ENCODE assay signal across 9 mouse cellular contexts in genomic region chr2:181384919-181385391, GRCm38 (mm10). TPM values are rescaled to one million over a fixed set of nuclear protein-coding genes. Genes with fewer than 3 reads are reported as not detected.
DNase-seq lines count a peak whose midpoint lies in the region; ATAC-seq lines count a peak whose summit lies in the region.
"Had no signal": no experiment of that assay in that cellular context is flagged by ENCODE, and none has a peak within 500 bp of the region (broad histone marks: within the 10 kb centered on the region; RNA-seq: fewer than 3 reads in every experiment).

No protein-coding gene starts in this region.

- peaks cover 77% of the 10 kb centered on the region for H3K36me3 ChIP-seq in heart, embryonic 12.5 days
- H3K36me3 ChIP-seq in embryonic facial prominence, embryonic 14.5 days (ENCODE audit: control insufficient read depth, insufficient read depth, low read length) = peaks cover 48% of the 10 kb centered on the region

- H3K4me2 ChIP-seq in heart, embryonic 12.5 days = no peak overlapping the region
- H3K4me2 ChIP-seq in embryonic facial prominence, embryonic 14.5 days (ENCODE audit: low read depth, low read length) = no peak overlapping the region
- H3K4me2 ChIP-seq: limb, embryonic 13.5 days had no signal

- H3K27ac ChIP-seq in heart, embryonic 12.5 days (ENCODE audit: poor library complexity, severe bottlenecking) = no peak overlapping the region
- H3K27ac ChIP-seq in embryonic facial prominence, embryonic 14.5 days (replicated peaks; ENCODE audit: low read depth, low read length) = peak overlapping the region; percentile 28; the same call in 1 of the 2 replicates
- H3K27ac ChIP-seq: limb, embryonic 13.5 days had no signal

- peak; percentile 79 to 85 for DNase-seq in heart, adult 18-20 months
- peak; percentile 56 for DNase-seq in Muller cell, postnatal 12 days (ENCODE audit: inconsistent ontology term)
- DNase-seq in embryonic facial prominence, embryonic 14.5 days (ENCODE audit: low spot score) = peak; percentile 63
- peak; percentile 48 for DNase-seq in kidney, postnatal 14 days
- peak; percentile 44 for DNase-seq in ovary, postnatal 36 days (ENCODE audit: low spot score)

- no peak overlapping the region for H3K9ac ChIP-seq in heart, embryonic 12.5 days
- H3K9ac ChIP-seq in embryonic facial prominence, embryonic 14.5 days (ENCODE audit: low read depth, low read length) = no peak overlapping the region
- H3K9ac ChIP-seq: limb, embryonic 13.5 days had no signal

- WGBS in heart, embryonic 12.5 days = 91% methylated on average over 4 of the region's 4 CpGs
- WGBS in embryonic facial prominence, embryonic 14.5 days = 78% methylated on average over 4 of the region's 4 CpGs

- ATAC-seq in heart, embryonic 12.5 days (ENCODE audit: insufficient number of reproducible peaks, low FRiP score) = no peak
- peak; percentile 66 for ATAC-seq in embryonic facial prominence, embryonic 14.5 days (ENCODE audit: low read depth)
- no peak for ATAC-seq in granulocyte monocyte progenitor cell, adult 5-6 weeks (replicated peaks; ENCODE audit: poor library complexity, severe bottlenecking)
- ATAC-seq in monocyte, adult 5-6 weeks (replicated peaks; ENCODE audit: insufficient number of reproducible peaks, low FRiP score, low TSS enrichment, poor library complexity, severe bottlenecking) = no peak

- H3K4me3 ChIP-seq in heart, embryonic 12.5 days = no peak overlapping the region
- H3K4me3 ChIP-seq in embryonic facial prominence, embryonic 14.5 days (ENCODE audit: low read depth, low read length) = no peak overlapping the region
- H3K4me3 ChIP-seq: limb, embryonic 13.5 days had no signal

- H3K27me3 ChIP-seq in heart, embryonic 12.5 days (replicated peaks) = no peaks in the 10 kb centered on the region
- no peaks in the 10 kb centered on the region for H3K27me3 ChIP-seq in embryonic facial prominence, embryonic 14.5 days (replicated peaks; ENCODE audit: control insufficient read depth, insufficient read depth, low read length)
- H3K27me3 ChIP-seq: limb, embryonic 13.5 days had no signal

- H3K4me1 ChIP-seq in heart, embryonic 12.5 days (replicated peaks) = no peaks in the 10 kb centered on the region
- H3K4me1 ChIP-seq in embryonic facial prominence, embryonic 14.5 days (ENCODE audit: control insufficient read depth, insufficient read depth, low read length) = no peaks in the 10 kb centered on the region
- H3K4me1 ChIP-seq: limb, embryonic 13.5 days had no signal

- H3K9me3 ChIP-seq in heart, embryonic 12.5 days (replicated peaks) = no peaks in the 10 kb centered on the region
- no peaks in the 10 kb centered on the region for H3K9me3 ChIP-seq in embryonic facial prominence, embryonic 14.5 days (ENCODE audit: control insufficient read depth, low read length)
- H3K9me3 ChIP-seq: limb, embryonic 13.5 days had no signal

RNA-seq across cellular contexts. Expression of gene Lime1, which starts 5.1 kb away (rescaled TPM):
- 1 to 10 TPM; 3.3 to 6.3 TPM for total RNA-seq in heart, adult 18-20 months (2021)
- polyA plus RNA-seq in heart, embryonic 12.5 days (2016; fragmentation: Nextera tagmentation; extraction: Ambion mirVana) = 16.2 and 16.9 TPM in 2 replicates
- polyA plus RNA-seq in embryonic facial prominence, embryonic 14.5 days (2014; fragmentation: Nextera tagmentation; extraction: Ambion mirVana) = 17.4 and 18.4 TPM in 2 replicates
- 24.1 and 24.9 TPM in 2 replicates for total RNA-seq in granulocyte monocyte progenitor cell, adult 5-6 weeks (2014; fragmentation: Nextera tagmentation)
- total RNA-seq in granulocyte monocyte progenitor cell, adult 5-6 weeks (2017) = 6.9 and 20.8 TPM in 2 replicates
- 55.7 to 137 TPM (median 104 TPM) in 3 replicates for total RNA-seq in monocyte, adult 5-6 weeks (2017)

RNA-seq across cellular contexts. Expression of gene Arfrp1, which starts 19.8 kb away (rescaled TPM):
- total RNA-seq in heart, adult 18-20 months (2021) = 10 to 100 TPM; 50.7 to 65.7 TPM
- 50.0 and 54.1 TPM in 2 replicates for polyA plus RNA-seq in heart, embryonic 12.5 days (2016; fragmentation: Nextera tagmentation; extraction: Ambion mirVana)
- 43.7 and 48.1 TPM in 2 replicates for polyA plus RNA-seq in embryonic facial prominence, embryonic 14.5 days (2014; fragmentation: Nextera tagmentation; extraction: Ambion mirVana)
- total RNA-seq in granulocyte monocyte progenitor cell, adult 5-6 weeks (2014; fragmentation: Nextera tagmentation) = 34.1 and 43.2 TPM in 2 replicates
- total RNA-seq in granulocyte monocyte progenitor cell, adult 5-6 weeks (2017) = 38.6 and 39.2 TPM in 2 replicates
- total RNA-seq in monocyte, adult 5-6 weeks (2017) = 51.2 to 71.0 TPM (median 67.9 TPM) in 3 replicates

RNA-seq across cellular contexts. Expression of gene Zgpat, which starts 20.2 kb away (rescaled TPM):
- total RNA-seq in heart, adult 18-20 months (2021) = 10 to 100 TPM; 15.3 to 18.0 TPM
- 33.8 and 33.9 TPM in 2 replicates for polyA plus RNA-seq in heart, embryonic 12.5 days (2016; fragmentation: Nextera tagmentation; extraction: Ambion mirVana)
- 30.1 and 36.6 TPM in 2 replicates for polyA plus RNA-seq in embryonic facial prominence, embryonic 14.5 days (2014; fragmentation: Nextera tagmentation; extraction: Ambion mirVana)
- 12.8 and 18.3 TPM in 2 replicates for total RNA-seq in granulocyte monocyte progenitor cell, adult 5-6 weeks (2014; fragmentation: Nextera tagmentation)
- 29.8 and 35.7 TPM in 2 replicates for total RNA-seq in granulocyte monocyte progenitor cell, adult 5-6 weeks (2017)
- total RNA-seq in monocyte, adult 5-6 weeks (2017) = 65.6 to 98.9 TPM (median 66.9 TPM) in 3 replicates
